Mouse (Mus musculus) kidney, postnatal 10 days (tissue): ENCODE measurements around the gene Fxyd4.

ENCODE experiments used
- DNase-seq: peaks from one replicate; pipeline ENCODE4 v3.0.0; 2021; ENCODE audit warnings: mixed read lengths

Gene Fxyd4

DNA sequence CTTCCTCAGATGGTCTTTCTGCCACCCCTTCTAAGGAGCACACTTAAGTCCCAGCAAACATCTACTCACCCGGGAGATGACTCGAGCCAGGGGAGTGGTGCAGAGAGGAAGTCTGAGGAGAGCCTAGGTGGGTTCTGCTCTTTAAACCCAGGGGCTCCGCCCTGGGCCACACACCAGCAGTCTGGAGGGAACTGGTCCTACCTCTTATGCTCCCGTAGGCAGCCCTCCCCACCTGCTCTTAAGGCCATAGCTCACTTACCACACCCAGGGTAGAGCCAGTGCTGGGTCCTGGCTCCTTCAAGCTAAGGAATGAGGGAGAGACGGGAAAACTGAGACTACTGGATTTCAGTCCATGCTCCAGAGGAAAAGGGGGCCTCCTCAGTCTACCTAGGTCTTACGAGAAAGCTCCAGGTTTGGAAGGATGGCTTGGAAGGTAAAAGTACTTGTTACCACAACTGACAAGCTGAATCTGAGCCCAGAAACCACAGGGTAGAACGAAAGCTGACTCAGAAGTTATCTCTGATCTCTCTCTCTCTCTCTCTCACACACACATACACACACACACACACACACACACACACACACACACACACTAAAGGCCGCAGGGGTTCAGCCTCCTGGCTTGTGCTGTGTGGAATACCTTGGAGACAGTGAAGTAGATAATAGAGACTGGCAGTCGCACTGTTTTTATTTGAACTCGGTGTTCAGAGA lies at the start of gene Fxyd4:
TSS of gene Fxyd4 (minus strand) at position 471 of the 711 bp plus-strand sequence.
- no peak for DNase-seq

DNA sequence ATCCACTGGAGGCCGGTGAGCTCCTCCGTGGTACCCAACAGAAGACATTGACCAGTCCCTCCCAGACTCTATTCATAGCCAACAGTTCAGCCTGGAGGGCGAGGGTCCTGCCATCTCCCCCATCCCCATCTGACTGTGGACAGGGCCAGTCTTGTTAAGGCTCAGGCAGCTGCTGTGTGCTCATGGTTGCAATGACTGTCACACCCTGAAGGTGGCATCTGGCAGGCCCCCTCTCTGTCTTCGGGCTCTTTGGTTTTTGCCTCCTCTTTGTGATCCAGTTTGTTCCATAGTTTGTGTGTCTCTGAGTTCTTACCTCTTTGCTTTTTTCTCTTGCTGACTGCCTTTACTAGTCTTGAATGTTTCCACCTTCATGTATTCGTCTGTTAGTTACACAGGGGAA lies 49.7 kb upstream of the Fxyd4 start:
- DNase-seq, result no peak

DNA sequence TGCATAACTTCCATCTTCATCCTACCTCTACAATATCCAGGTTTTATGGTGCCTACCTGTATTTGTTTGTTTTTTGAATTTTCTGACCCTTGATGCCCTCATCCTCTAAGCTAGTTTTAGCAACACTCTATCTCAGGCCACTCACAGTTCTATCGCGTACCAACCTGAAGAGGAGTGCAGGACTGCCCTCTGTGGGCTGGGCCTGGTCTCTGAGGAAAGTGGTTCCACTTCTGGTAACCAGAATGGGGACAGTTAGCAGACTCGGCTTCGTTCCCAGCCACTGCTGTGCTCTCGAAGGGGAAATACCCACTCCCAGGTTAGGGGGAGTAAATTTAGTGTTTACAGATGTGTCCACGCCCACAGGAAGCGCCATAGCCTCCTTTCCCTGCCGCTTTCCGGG lies 29.2 kb upstream of the Fxyd4 start:
- peak; percentile 24 for DNase-seq

DNA sequence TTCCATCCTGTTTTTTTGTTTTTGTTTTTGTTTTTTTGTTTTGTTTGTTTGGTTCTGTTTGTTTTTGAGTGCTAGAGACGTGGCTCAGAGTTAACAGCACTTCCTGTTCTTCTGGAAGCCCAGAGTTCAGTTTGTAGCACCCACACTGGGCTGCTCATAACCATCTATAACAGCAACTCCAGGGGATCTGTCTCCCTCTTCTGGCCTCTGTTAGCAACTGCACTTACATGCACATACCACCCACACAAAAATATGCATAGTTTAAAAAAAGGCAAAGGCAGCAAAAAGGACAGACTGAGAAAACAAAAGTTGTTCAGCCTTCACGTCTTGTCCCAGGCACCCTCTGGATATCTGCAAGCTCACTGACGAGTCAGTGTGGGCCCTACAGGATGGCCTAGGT lies 25.7 kb upstream of the Fxyd4 start:
- no peak for DNase-seq

DNA sequence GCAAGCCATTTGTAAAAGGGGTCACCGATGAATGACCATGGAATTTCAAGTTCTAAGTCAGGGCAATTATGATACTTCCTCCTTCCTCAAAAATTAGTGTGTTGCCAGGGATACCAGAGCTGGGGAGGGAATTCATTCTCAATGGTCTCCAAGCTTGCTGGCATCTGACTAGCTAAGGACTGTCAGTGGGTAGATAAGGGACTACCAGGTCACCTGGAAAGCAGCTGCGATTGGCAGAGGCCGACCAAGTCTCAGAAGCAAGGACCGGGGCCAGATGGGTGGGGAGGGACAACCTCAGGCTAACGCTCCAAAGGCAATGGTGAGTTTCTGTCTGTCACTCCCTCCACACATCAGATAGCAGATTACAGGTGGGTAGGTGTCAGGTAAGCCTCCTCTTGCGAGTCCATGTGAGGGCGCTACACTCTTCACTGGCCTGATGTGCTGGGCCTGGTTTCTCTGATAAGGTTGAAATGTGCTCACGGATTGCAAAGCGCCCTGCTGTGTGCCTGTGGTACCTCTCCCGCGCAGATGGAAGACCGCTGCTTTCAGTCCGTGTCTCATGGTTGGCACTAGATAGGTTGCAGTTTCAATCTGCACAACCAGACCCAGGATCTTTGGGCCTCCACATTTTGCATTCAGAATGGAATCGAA lies 19.5 kb upstream of the Fxyd4 start:
- DNase-seq, result no peak

DNA sequence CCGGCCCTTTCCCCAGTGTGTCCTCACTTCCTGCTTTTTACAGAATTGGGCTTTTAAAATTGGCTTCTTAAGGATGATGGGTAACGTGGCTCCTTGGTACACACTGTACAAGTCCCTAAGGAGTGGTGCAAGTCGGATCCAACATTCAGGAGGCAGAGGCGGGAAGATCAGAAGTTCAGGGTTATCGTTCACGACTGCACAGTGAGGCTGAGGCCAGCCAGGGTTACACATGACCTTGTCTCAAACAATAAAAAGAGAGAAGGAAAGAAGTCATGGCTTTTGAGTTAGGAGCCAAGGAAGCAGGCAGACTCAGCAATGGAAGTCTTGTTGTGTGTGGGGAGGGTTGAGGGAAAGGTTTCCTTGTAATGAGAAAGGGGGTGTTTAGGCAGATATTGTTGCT lies 18.7 kb upstream of the Fxyd4 start:
- DNase-seq, result no peak

DNA sequence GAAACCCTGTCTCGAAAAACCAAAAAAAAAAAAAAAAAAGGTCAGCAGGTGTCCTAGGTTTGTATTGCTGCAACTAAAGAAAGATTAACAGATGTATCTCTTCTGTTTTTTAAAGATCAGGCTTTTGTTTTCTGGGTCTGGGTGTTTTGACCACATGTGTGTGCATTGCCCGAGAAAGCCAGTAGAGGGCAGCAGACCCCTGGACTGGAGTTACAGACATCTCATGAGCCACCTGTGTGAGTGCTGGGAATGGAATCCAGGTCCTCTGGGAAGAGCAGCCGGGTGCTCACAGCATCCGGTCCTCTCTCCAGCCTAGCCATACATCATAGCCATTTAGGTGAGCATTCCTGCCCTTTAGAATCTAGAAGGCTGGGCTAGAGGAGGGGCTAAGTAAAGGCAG lies 14.8 kb upstream of the Fxyd4 start:
- DNase-seq, result no peak

DNA sequence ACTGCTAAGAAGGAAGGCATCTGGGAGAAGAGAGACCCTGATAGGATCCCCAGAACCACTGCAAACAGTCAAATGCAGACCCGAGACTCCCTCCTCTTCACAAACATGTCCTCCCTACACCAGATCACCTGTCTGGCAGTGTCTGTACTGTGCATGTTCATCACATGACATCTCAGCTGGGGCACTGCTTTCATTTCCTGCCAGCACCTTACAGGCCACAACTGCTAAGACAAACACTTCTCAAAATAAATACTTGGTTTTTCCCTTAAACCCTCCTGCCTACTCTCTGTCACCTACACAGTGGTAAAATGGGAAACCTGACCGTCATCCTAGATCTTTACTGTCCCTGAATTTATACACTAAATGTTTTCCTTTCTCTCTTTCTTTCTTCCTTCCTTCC lies 6.4 kb upstream of the Fxyd4 start:
- no peak for DNase-seq

DNA sequence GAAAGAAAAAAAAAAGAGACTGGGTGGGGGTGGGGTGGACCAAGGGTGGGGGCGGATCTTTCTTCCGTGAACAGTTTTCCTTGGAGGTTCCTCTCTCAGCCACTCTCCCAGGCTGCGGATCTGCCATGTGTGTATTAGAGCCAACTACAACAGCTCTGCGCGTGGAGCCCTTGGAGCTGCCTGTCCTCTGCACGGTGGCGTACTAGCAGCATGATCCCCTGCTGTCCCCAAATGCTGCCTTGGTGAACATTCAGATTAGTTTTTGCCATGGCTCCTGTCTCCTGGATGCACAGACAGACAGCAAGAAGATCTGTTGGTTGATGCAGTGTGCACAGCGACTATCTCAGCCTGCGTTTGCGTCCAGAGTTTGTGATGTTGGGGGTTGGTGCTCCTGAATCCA lies 5.3 kb upstream of the Fxyd4 start:
- DNase-seq, result no peak

DNA sequence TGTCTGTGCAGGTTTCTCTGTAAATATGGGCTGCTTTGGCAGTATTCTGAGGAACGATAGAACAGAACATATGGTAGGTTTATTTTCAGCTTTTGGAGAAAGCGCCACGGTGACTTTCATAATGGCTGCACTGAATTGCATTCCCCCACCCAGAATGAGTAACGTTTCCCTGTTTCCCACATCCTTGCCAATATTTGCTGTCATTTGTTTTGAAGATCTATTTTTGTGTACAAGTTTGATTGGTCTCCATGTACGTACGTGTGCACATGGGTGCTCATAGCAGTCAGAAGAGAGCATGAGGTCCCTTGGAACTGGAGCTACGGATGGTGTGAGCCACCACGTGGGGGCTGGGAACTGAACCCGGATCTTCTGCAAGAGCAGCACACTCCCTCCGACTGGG lies 1.5 kb upstream of the Fxyd4 start:
- DNase-seq, result no peak

DNA sequence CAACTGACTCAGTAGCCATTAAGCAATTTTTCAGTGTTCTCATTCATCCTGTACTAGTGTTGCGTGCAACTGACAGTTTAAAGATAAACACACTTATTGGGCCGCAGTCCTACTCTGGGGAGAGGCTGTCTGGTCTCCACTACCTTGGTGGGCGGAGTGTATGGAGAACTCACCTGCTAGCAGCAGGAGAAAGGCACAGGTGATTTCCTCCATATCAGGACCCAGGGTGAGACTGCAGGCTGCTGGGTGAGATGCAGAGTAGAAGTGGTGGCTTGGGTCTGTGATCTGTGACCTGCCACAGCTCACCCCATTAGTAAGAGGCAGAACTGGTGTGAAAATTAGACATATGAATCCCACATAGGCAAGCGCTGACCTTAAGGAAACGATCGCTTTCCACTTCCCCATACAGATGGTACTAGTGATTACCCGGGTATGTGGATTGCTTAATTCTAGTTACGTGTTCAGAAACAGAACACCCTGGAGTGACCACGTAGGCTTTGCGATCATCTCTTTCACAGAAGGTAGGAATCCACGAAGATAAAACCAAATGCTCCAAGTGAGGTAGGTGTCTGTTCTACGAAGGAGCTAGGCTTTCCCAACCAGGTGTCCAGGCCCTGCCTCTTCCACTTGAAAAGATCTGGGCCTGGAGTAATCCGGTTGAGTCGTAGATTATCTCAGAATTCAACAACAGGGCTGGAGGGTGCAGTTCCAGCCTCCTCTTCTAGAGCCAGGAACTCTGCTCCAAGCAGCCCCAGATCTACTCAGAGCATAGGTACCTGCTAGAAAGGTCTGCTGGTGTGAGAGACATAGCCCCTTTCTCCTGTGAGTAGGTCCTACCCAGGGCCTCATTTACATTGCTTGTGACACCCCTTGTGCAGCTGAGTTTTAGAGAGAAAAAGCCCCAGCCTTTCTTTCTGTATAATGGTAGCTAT lies 1.5 kb downstream of the Fxyd4 start:
- no peak for DNase-seq

DNA sequence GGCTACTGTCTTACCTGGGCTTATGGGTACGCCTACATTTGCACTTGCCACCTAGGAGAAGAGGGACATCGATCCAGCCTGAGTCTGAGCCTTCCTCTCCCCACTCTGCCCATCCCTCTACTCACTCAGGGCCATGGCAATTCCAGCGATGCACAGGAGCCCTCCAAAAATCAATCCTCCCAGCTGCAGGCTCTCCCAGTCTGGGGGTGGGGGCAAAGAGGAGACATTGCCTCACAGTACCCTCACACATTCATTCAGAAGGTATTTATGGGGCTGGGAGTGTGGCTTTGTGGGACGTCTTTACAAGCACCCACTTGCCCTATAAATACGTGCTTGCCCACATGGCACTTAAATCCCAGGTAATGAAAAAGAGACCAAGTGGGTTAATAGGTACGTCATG lies 3.2 kb downstream of the Fxyd4 start:
- no peak for DNase-seq

DNA sequence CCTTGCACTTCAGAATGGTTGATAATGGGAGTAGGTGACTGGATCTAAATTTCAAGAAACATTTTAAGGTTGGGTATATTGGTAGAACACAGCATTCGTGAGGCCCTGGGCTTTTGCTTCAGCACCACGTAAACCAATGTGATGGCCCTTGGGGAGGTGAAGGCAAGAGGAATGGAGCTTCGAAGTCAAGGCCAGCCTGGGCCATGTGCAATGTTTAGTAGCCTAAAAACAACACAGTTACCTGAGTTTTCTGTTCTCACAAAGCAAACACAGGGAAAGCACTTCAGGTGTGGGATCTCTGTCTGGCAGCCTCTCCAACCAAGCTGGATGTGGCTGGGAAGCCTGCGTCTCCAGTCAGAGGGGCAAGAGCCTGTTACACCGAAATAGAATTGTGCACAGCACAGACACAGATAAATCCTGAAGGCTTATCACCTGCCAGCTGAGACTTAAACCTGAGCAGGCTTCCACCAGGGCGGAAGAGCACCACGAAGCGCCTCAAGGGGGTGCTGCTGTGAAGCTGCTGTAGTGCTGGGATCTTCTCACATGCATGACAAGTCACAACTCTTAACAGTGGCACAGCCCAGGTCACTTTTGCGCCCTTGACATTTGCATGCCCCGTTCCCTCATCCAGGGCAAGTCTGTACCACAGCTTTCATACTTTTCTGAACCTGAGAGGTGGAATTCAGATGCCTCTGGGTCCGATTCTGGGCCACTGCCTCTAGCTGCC lies 5.0 kb downstream of the Fxyd4 start:
- peak; percentile 43 for DNase-seq

DNA sequence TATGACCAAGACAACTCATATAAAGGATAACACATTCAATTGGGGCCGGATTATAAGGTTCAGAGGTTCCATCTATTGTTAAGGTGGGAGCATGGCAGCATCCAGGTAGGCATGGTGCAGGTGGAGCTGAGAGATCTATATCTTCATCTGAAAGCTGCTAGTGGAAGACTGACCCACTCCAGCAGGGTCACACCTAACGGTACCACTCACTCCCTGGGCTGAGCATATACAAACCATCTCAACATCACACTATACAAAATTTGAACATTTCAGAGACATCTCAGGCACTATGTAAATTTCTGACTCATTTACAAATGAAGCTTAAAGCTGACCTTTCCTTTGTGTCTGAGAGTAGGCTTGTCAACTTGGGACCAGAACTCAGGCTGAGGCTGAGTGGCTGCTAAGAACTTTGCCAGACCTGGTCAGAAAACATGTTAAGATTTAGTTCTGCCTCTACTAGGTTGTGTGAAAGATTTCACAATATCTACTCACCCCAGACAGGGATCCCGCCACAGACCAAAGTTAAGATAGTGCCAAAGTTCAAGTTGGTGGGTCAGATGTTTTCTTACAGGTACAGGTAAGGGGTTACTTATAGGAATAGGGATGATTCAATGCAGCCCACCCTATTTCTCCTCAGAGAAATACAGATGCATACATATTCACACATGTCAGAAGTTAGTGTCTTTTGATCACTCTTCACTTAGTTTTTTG lies 7.4 kb downstream of the Fxyd4 start:
- no peak for DNase-seq

DNA sequence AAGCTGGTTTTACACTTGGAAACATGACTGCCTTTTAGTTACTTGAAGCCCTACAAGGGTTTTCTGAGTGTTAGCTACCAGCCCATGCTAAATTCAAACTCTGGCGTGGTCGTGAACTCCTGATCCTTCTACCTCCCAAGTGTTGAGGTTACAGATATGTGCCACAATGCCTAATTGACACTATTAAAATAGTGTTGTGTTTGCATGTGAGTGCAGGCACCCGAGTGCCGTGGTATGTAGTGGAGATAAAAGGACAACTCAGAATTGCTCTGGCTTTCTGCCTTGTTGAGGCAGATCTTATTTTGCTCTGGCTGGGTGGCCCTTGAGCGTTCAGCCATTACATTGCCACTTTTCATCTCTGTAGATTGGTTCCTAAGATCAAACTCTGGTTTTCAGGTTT lies 8.7 kb downstream of the Fxyd4 start:
- no peak for DNase-seq

DNA sequence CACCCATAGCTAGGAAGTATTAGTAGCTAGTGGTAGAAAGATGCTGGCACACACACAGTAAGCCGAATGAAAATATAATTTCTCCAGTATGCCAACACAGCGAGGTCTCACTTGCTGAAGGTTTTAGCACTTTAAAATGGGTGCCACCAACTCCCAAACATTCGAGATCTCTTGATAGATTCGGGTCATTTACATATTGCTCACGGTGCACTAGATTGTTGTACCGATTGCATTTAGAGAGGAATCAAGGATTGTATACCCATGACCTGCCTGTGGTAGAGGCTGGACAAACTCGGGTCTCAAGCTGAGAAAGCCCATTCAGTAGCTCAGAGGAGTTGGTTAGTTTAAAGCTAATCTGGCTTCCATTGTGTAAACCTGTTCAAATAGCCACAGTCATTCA lies 9.5 kb downstream of the Fxyd4 start:
- no peak for DNase-seq

DNA sequence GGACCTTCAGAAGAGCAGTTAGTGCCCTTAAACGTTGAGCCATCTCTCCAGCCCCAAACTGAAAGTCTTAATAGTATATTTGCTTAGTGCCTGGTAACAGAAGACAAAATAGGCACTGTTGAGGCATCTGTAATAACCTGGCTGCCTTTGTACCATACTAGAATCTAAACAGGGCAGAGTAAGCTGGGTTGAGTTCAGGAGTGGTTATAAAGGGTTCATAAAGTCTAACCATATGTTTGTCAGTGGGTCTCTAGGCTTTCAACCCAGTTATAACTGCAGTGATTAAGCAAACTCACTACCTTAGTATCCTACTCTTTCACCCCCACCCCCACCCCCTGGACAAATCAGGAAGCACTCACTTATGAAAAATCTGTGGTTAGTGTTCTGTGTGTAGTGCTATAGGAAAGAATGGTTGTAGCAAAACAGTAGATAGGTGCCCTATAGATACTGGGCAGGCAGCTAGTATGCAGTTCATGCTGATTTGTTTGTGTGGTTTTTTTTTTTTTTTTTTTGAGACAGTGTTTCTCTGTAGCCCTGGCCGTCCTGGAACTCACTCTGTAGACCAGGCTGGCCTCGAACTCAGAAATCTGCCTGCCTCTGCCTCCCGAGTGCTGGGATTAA lies 10.5 kb downstream of the Fxyd4 start:
- DNase-seq, result no peak

DNA sequence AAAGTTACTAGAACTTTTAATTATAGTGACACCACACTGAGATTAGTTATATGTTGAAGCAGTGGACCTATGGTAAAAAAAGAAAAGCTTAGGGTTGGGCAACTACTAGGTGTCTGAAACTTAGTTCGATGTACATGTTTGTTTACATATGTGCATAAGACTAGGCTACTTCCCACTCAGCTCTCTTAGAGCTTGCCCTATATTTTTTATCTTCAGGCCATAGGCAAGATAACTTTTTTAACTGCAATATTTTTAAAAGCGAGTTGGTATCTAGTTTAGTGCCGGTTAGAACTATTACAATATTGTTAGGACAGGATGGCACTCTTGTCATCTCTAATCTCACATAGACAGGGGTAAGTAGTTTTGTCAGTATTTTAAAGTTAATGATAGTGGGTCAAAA lies 15.5 kb downstream of the Fxyd4 start:
- DNase-seq, result no peak

DNA sequence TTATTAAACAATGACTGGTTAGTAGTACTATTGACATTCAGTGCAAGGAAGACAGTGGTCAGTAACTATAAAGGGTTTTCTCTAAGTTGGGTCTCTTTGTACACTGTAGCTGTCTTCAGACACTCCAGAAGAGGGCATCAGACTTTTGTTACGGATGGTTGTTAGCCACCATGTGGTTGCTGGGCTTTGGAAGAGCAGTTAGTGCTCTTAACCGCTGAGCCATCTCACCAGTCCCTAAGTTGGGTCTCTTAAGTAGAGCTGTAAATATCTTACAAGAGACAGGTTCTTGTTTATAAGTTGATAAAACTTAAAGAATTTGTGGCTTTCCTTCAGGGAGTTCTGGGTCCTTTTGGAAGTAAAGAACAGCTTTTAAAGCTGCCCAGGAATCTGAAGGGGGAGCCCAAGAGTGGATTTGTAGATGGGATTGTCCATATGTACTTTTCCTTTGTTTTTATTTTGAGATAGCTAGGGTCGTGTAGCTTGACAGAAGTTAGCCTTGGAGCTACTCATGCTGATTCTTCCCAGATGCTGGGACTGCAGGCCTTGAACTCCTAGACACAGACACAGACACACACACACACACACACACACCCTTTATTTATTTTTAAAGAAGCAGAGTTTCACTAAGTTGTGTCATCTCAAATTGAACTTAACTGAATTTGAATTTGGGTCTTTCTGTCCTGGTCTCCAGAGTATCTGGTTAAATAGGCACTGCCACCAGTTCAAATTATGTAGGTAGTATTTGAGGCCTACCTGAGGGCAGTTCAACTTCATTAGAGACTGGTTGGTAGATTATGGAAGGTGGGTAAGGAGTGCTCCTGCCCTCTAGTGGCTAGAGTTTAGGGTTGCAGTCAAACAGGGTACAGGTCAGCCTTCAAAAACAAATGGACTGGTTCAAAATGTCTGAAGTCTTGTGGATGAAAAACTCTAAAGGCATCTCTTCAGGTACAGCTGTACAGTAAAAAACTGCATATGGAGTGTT lies 16.5 kb downstream of the Fxyd4 start:
- DNase-seq, result peak; percentile 40

DNA sequence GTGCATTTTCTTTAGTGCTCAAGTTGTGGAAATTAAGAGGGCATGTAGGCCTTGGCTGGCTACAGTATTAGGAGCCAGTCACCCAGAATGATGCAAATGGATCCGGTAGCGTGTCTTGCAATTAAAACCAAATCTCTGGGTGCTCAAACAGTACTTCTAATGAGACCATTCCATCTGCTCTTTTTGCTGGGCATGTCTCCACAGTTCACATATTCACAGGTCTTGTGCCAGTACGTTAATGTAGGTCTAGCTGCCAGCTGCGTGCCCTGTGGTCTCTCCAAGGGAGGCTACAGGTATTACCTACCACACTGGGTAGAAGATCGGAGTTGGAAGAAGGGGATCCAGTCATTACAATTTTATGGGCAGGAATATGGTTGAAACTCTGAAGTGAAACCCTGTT lies 19.4 kb downstream of the Fxyd4 start:
- no peak for DNase-seq

DNA sequence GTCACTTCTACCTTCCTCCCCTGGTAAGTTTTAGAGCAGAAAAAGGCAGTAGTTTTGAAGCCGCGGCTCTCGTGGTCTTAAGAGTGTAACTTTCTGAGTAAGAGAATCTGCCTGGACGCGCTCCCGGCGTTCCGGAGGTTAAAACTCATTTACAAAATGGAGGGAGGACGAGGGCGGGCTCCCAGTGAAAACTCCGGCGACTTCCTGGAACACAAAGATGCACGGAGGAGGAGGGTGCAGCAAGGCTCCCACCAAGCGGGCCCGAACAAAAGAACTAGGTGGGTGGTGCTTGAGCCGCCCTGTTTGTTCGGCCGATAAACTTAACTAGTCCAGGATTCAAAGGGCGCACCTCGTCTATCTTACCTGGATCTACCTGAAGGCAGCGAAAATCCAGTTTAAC lies 19.9 kb downstream of the Fxyd4 start:
- DNase-seq, result peak; percentile 86
